Mouse (Mus musculus) adrenal gland, postnatal 14 days (tissue): Measurements from ENCODE around the gene Lce3f. TPM values are rescaled to one million over a fixed set of nuclear protein-coding genes. Genes with fewer than 3 reads are reported as not detected.

Experiments used
- DNase-seq: peaks from one replicate; pipeline ENCODE4 v3.0.0; 2021; ENCODE audit warnings: mixed read lengths
- long read RNA-seq, 2 experiments: library from polyadenylated mRNA; stranded (forward); transcript quantifications; one replicate each; pipeline ENCODE4 v2.0.0; 2021
- total RNA-seq: library from RNA; stranded (reverse); gene quantifications from 2 replicates; pipeline ENCODE4 v1.2.3, GENCODE M21; 2021

The Lce3f gene
- not detected in 2 replicates for total RNA-seq
- long read RNA-seq, experiment 1 = 0 reads
- long read RNA-seq, experiment 2 = 0 reads

GRCm38 (mm10) chr3:92991926-92992325, at the start of gene Lce3f:
Gene Lce3f (plus strand): TSS chr3:92992226.
- no peak for DNase-seq

- DNase-seq = no peak
Measured at GRCm38 (mm10) chr3:92944186-92944585, 47.8 kb upstream of the Lce3f start, which contains the start of gene Lce3c. Gene Lce3c (plus strand): TSS chr3:92944486.

- no peak for DNase-seq
Measured at GRCm38 (mm10) chr3:92957090-92957489, 34.9 kb upstream of the Lce3f start, which contains the start of gene Lce3d. Gene Lce3d (plus strand): TSS chr3:92957390.

- no peak for DNase-seq
Measured at GRCm38 (mm10) chr3:92966761-92967160, 25.3 kb upstream of the Lce3f start, which contains the start of gene Lce3e. Gene Lce3e (plus strand): TSS chr3:92967061.

DNA sequence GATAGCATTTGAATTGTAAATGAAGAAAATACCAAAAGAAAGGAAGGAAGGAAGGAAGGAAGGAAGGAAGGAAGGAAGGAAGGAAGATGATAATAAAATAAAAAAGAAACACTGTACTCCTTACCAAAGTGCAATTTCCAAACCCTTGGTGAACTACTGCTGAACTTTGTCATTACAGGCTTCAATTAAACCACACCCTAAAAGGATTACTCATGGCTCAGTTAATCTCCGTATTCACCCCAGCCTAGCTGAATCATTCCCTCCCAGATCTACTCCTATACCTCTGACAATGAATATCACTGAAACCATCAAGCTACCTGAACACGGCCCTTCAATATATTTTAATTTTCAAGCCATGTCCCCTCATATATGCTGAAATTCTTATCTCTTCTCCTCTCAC, 13.5 kb upstream of the Lce3f start:
- no peak for DNase-seq

- DNase-seq = peak; percentile 75
Measured at GRCm38 (mm10) chr3:92998691-92999090, 6.7 kb downstream of the Lce3f start.

DNA sequence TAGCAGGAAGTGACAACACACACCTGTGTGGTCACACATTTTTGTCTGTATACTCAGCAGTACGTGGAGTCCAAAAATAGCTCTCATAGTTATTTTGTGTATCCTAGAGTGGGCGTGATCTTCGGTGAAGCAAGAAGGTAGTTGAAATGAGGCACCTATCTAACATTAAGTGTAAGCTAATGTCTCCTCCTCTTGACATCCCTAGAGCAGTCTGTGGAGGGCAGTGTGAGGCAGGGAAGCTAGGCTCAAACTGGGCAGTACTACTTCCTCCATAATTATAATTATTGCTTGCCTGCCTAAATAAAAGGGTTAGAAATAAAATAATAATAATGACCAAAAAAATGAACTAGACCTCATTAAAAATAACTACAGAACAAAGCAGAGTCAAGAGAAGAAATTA, 8.6 kb downstream of the Lce3f start:
- DNase-seq = no peak

DNA sequence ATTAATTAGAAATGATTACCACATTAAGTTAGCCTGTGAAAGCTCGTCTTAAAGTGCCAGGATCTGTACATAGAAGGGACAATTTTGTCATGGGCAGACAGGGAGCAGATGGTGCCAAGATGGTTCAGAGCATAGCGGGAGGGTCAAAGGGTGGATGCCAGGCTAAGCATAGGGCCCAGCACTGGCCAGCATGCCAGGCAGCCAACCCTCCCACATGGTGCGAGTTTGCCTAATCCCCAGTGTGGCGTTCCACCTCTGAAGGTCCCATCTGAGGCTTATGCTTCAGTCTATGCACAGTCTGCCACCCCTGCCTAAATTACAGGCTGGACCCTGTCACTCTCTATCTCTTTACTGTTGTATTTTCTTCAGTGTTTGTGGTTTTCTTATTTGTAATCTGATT, 10.8 kb downstream of the Lce3f start:
- DNase-seq = no peak

DNA sequence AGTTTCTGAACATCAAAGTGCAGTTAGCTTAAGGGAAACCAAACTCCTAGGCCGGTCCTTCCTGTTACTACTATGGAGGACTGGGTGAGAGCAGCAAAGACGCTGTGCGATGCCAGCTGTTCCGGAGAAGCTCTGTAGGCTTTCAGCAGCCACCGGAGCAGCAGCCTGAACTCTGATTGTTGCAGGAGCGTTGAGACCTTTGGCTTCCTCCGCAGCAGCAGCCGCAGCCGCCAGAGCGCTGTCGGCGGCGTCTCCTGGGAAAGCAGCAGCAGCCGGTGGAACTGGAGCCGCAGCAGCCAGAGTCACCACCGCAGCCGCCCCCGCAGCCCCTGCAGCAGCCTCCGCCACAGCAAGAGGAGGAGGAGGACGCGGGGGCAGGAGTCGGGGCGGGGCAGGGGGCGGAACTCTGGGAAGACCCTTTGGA, 22.4 kb downstream of the Lce3f start:
- peak; percentile 45 for DNase-seq

DNA sequence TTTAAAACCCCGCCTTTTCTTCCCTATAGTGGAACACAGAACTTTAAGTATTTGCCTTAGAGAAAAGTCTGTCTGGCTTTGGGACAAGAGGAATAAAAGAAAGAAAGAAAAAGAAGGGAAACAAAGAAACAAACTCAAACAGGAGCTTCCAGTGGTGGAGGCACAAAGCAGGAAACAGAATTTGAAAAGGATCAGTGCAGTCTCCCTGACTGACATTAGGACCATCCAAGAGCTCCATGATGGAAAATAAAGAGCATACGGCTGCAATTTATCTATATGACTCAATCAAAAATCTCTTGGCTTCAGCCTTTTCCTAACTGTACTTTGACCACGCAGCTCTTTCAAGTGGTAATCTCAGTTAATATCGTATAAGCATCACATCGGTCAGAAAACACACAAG, 22.8 kb downstream of the Lce3f start:
- DNase-seq = no peak

- DNase-seq = no peak
Measured at GRCm38 (mm10) chr3:93015460-93016104, 23.6 kb downstream of the Lce3f start, which contains the start of gene Crct1. Gene Crct1 (minus strand): TSS chr3:93015687.

GRCm38 (mm10) chr3:93018960-93019359, 26.9 kb downstream of the Lce3f start, which contains the start of gene Lce1m:
Gene Lce1m (minus strand): TSS chr3:93019060.
- DNase-seq = no peak

DNA sequence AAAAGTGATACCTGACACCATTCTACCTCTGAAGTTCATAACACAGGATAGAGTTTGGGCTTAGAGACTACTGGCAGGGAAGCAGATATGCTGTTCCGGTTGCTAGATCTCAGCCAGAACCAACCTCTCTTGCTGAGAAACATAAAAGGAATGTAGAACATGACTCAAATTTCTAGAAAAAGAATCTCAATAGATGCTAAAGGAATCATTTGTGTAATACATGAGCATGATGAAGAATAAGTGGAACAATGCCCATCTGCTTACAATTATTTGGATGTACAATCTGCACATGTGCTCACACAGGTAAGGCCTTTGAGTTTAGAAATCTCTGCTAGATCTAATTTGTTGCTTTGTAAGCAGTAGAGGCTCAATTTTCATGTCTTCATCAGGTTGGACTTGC, 29.1 kb downstream of the Lce3f start:
- no peak for DNase-seq

DNA sequence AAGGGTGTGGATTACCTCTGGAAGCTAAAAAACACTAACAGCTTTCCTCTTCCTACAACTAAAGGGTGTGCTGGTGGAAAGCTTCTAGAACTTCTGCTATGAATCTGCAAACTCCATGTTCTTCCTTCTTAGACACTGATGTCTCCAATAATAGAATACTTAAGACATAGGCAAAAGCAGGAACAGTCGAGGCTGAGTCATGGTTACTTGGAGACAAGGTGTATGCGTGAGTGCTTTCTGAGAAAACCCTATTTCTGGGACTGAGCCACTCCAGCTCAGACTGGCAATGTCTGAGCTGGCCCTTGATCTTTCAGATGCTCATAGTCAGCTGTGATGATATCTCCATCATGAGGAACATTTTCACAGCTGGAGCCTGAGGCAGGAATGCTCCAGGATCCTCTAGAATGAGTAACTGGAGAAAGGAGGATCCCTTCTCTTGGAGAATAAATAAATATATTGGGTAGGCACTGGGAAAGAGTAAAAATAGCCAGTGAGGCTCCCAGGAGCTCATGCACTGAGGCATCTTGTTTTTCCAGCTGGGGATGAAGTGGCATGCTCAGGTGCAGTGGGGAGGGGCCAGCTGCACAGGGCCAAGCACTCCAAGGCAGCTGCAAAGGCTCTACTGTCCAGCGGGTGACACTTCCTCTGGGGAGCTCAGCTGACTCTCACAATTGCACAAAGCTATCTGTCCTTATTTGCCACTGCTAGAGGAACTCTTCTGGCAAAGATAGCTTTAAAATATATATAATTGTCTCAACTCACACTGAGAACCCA, 31.6 kb downstream of the Lce3f start:
- DNase-seq = no peak

DNA sequence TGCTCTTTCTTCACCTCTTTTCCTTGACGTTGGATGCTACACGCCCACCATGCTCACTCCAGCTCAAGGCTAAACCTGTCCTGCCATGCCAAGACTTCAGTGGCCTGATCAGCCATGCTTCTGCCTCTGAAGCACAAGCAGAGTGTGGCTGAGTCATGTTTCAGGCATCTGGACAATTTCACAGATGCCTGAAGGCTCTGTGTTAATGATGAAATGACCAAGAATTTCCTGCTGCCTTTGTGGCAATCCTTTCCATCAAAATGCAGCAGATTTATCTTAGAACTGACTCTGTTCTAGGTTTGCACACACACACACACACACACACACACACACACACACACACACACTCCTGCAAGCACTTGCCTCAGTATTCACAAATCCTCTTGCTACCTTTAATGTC, 33.5 kb downstream of the Lce3f start:
- DNase-seq = no peak

GRCm38 (mm10) chr3:93031450-93031849, 39.4 kb downstream of the Lce3f start:
- no peak for DNase-seq

Other genes with a start within 250 kb of the Lce3f start
- not detected in 2 replicates for gene Lce1g, start 239.9 kb upstream of the Lce3f start, total RNA-seq
- gene Lce1h, start 227.2 kb upstream of the Lce3f start, total RNA-seq = not detected in 2 replicates
- gene Lce1i, start 213.3 kb upstream of the Lce3f start, total RNA-seq = not detected in 2 replicates
- not detected in 2 replicates for gene Lce1j, start 201.7 kb upstream of the Lce3f start, total RNA-seq
- not detected in 2 replicates for gene Lce1k, start 184.3 kb upstream of the Lce3f start, total RNA-seq
- gene Kprp, start 165.0 kb upstream of the Lce3f start, total RNA-seq = not detected in 2 replicates
- not detected in 2 replicates for gene Lce1l, start 140.9 kb upstream of the Lce3f start, total RNA-seq
- not detected in 2 replicates for gene 2310050C09Rik, start 122.0 kb upstream of the Lce3f start, total RNA-seq
- not detected in 2 replicates for gene Lce3a, start 66.0 kb upstream of the Lce3f start, total RNA-seq
- not detected in 2 replicates for gene Lce3b, start 59.2 kb upstream of the Lce3f start, total RNA-seq
- gene Lce3c, start 47.7 kb upstream of the Lce3f start, total RNA-seq = not detected in 2 replicates
- gene Lce3d, start 34.8 kb upstream of the Lce3f start, total RNA-seq = not detected in 2 replicates
- gene Lce3e, start 25.2 kb upstream of the Lce3f start, total RNA-seq = not detected in 2 replicates
- not detected in 2 replicates for gene Crct1, start 23.5 kb downstream of the Lce3f start, total RNA-seq
- gene Lce1m, start 26.8 kb downstream of the Lce3f start, total RNA-seq = not detected in 2 replicates
- not detected in 2 replicates for gene Gm4858, start 76.6 kb downstream of the Lce3f start, total RNA-seq
- not detected in 2 replicates for gene Crnn, start 152.6 kb downstream of the Lce3f start, total RNA-seq
- not detected in 2 replicates for gene Flg2, start 205.1 kb downstream of the Lce3f start, total RNA-seq